Mouse (Mus musculus): ENCODE measurements around the gene Zdhhc8.

The Zdhhc8 gene

GRCm38 (mm10) chr16:18231047-18231446, 3.9 kb downstream of the Zdhhc8 start:
- no peak for DNase-seq (ENCODE audit: low read depth, low spot score)

DNA sequence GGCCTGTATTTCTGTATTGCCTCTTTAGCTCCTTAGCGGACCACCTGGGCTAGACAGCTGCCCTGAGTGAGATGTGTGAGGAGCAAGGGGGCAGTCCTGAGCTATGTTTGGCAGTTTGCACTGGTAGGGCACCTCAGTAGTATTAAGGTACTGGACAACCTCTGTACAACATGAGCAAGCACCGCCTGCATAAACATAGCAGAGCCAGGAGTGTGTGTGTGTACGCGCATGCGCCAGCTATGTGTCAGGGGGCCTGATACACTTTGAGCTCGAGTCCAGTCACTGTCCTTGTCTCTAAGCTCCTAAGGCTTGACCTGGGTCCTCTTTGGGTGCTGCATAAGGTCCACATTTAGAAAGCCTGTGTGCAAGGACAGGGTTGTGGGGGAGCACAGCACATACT, 4.3 kb downstream of the Zdhhc8 start:
- DNase-seq (ENCODE audit: low read depth, low spot score) = peak; percentile 32

DNA sequence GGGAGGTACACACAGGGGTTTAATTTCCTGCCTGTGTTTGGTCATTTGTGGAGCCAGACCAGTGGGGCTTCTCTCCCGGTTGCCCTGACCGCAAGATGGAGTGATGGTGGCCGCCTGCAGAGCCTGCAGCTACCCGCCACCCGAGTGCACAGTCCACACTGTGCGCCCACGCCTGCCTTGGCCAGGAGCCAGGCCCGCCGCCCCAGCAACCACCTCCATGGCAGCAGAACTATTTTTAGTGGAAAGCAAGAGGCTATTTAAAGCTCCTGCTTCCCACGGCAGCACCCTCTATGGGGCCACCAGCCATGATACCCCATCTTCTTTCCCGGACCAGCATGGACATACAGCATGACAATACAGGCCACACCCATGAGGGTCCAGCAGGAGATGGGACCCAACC, 5.3 kb downstream of the Zdhhc8 start:
- peak; percentile 90 for DNase-seq (ENCODE audit: low read depth, low spot score)

DNA sequence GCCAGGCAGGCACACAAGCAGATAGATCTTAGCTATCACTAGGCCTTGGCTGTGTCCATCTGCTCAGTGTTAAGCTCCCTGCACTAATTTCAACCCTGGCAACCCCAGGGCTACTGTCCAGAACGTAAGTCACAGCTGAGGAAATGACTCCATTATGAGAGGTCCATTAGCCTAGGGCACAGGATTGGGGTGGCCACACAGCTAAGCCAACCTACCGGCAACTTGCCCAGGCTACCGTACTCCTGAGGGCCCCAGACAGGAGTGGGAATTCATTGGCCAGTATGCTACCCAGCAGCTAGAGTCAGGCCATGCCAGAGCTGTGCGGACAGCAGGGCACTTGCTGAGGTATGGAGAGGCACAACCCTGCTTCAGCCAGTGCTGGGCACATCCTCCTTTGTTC, 6.1 kb downstream of the Zdhhc8 start:
- DNase-seq (ENCODE audit: low read depth, low spot score) = peak; percentile 89

DNA sequence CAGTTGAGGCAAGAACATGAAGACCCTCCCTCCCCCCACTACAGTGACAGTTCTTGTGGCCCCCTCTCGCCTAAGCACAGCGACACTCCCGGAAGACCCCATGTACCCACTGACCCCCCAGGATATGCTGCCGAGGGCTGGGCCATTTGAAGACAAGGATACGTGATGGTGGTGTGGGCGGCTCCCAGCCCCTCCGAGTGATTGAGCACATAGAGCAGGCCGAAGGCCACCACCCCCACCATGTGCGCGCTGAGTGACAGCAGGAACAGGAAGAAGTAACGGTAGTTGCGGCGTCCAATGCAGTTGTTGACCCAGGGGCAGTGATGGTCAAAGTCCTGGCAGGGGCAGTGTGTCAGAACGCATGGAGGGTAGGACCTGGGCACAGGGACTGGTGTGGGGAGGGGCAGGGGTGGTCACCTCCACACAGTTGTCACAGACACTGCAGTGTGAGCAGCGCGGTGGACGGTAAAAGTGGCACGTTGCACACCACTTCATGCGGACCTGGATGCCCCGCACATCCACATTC, 7.0 kb downstream of the Zdhhc8 start:
- no peak for DNase-seq (ENCODE audit: low read depth, low spot score)

DNA sequence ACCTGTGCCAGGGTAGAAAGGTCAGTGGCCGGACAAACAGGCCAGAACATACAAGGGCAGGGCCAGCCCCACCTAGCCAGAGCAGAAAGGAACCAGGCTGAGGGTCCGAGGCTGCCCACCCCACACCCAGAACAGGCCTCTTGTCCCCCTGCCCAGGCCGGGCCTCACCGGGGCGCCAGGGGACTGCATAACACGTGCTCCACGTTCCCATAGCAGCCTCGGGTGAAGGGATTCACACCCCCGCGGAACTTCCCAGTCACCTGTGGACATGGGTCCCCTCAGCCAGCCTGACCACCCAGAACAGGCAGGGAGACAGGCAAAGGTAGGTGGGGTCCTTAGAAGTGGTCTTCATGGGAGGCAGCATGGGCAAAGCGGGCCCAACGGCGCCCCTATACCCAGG, 7.7 kb downstream of the Zdhhc8 start:
- no peak for DNase-seq (ENCODE audit: low read depth, low spot score)

DNA sequence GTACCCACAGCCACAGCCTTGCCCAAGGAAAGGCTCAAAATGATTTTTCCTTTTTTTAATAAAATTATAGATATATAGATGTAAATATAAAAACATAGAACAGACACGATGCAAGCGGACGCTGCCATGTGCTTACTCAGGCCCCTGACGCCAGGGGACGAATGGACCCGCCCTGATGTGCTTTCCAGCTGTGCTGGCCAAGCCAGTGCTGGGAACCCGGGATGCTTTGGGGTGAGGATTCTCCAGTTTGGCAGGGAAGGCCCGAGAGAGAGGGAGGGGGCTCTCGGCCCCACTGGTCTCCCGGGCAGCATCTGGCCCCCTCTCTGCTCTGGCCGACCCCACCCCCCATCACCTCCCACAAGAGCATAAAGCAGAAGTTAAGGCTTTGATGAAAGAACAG, 12.7 kb downstream of the Zdhhc8 start:
- no peak for DNase-seq (ENCODE audit: low read depth, low spot score)

- no peak for DNase-seq (ENCODE audit: low read depth, low spot score)
These were observed 13.4 kb downstream of the Zdhhc8 start for GRCm38 (mm10) chr16:18221543-18221898.

GRCm38 (mm10) chr16:18220856-18221542, 13.9 kb downstream of the Zdhhc8 start:
- no peak for DNase-seq (ENCODE audit: low read depth, low spot score)

DNA sequence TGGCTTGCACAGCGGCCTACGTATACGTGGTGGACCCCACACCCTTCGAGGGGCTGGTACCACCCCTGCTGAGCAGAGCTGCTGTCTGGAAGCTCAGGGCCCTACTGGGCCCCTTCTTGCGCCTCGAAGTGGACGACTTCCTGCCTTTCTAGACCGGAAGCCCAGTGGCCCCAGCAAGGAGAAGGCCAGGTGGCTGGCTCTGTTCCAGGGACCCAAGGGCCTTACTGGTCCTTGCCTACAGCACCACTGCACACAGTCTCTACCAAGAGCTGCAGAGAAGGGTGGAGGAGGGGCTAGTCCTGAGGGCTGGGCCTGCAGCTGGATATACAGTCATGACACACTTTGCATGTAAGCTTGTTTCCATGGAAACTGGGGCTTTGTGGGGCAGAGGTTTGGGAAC, 14.9 kb downstream of the Zdhhc8 start:
- peak; percentile 77 for DNase-seq (ENCODE audit: low read depth, low spot score)

- DNase-seq (ENCODE audit: low read depth, low spot score) = no peak
These were observed 16.3 kb downstream of the Zdhhc8 start for GRCm38 (mm10) chr16:18218580-18218996.

- no peak for DNase-seq (ENCODE audit: low read depth, low spot score)
These were observed 17.4 kb downstream of the Zdhhc8 start, which contains the start of gene Ccdc188 for GRCm38 (mm10) chr16:18217579-18217978. Gene Ccdc188, plus strand, starts transcription at chr16:18217879.

DNA sequence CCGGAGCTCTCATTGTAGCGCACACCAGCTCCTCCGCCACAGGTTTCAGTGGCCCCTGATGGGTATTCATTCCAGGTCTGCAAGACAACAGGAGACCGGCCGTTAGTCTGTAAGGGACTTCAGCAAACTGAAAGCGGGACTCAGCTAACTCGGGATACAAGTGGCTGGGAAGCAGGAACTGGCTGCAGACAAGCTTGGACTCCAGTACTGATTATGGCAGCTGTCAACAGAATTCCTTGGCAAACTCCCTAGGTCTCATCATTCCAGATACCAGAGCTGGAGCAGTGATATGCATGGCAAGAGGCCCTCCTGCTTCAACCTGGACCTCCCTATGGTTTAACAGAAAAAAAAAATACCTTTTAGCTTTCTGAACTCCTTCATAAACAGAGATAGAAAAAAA, 20.1 kb downstream of the Zdhhc8 start:
- DNase-seq (ENCODE audit: low read depth, low spot score) = peak; percentile 48

GRCm38 (mm10) chr16:18213689-18214088, 21.2 kb downstream of the Zdhhc8 start:
- DNase-seq (ENCODE audit: low read depth, low spot score) = peak; percentile 88

GRCm38 (mm10) chr16:18211417-18212171, 23.3 kb downstream of the Zdhhc8 start:
- DNase-seq (ENCODE audit: low read depth, low spot score) = peak; percentile 93

- DNase-seq (ENCODE audit: low read depth, low spot score) = peak; percentile 85
These were observed 24.1 kb downstream of the Zdhhc8 start for GRCm38 (mm10) chr16:18210701-18211416.

- DNase-seq (ENCODE audit: low read depth, low spot score) = no peak
These were observed 31.4 kb downstream of the Zdhhc8 start for GRCm38 (mm10) chr16:18203430-18204091.

DNA sequence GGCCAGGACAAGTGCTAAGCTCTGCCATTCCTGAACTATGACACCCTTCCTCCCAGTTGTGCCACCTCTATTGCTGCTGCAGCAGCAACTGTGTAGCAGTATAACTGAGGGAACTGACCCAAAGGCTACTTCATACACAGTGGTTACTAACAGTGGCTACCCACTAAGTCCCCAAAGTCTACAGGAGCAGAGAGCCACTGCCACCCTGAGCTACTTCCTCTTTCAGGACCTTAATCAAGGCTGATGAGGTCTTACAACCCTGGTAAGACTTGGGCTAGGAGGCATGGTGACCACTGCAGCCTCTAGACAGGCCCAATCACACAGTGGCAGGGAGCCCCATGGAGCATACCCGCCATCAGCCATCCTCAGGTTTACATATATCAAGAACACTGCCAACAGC, 32.9 kb downstream of the Zdhhc8 start:
- no peak for DNase-seq (ENCODE audit: low read depth, low spot score)

DNA sequence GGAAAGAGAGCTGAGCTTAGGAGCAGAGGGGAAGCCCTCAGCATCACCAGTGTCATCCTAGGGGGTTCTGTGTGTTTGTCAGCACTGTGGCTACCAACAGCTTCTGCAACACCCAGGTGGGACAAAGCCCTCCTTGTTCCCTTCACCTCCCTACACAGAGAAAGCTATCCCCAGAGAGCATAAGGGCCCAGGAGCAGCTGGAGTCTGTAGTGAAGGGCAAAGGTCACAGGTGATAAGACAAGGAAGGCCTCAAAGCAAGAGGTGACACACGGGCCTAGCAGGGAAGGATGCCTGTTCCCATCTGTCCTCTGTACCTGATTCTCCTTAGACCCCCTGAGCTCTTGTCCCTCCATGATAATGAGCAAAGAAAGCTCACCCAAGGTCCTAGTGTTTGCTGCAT, 33.3 kb downstream of the Zdhhc8 start:
- no peak for DNase-seq (ENCODE audit: low read depth, low spot score)

- no peak for DNase-seq (ENCODE audit: low read depth, low spot score)
These were observed 34.9 kb downstream of the Zdhhc8 start for GRCm38 (mm10) chr16:18200062-18200461.

GRCm38 (mm10) chr16:18198365-18199098, 36.4 kb downstream of the Zdhhc8 start:
- no peak for DNase-seq (ENCODE audit: low read depth, low spot score)

All from brain, adult 2 months (tissue).